Mouse (Mus musculus): ENCODE data around the gene Pnkd. TPM values are rescaled to one million over a fixed set of nuclear protein-coding genes. Genes with fewer than 3 reads are reported as not detected.

The Pnkd gene
- total and polyA plus RNA-seq, 2 experiments from 2014 or later, result 116 to 135 TPM

- peaks cover 35% of the 10 kb centered on the region for H3K36me3 ChIP-seq (ENCODE audit: insufficient read depth, low read length)
- no peak overlapping the region for H3K27ac ChIP-seq (ENCODE audit: low read depth, low read length)
- no peak overlapping the region for H3K4me2 ChIP-seq (ENCODE audit: low read depth, low read length, poor library complexity, severe bottlenecking)
- no peaks in the 10 kb centered on the region for H3K27me3 ChIP-seq (ENCODE audit: insufficient read depth, low read length)
- no peak for ATAC-seq (ENCODE audit: low FRiP score)
- no peak for TF ChIP-seq CTCF (IDR thresholded peaks at IDR 0.05)
- 85% methylated on average over 11 of the region's 11 CpGs for WGBS
- H3K9me3 ChIP-seq (ENCODE audit: low read length), result no peaks in the 10 kb centered on the region
- H3K9ac ChIP-seq (replicated peaks; ENCODE audit: low read length, poor library complexity, severe bottlenecking), result no peak overlapping the region
- 0 out of 2 replicates have a peak, but pooled peaks cover 9% of the 10 kb centered on the region for H3K4me1 ChIP-seq (ENCODE audit: insufficient read depth, low read length)
- DNase-seq (ENCODE audit: low spot score), result no peak
- no peak overlapping the region for H3K4me3 ChIP-seq (ENCODE audit: low read depth, low read length)
These were observed 7.7 kb downstream of the Pnkd start for GRCm38 (mm10) chr1:74292331-74293020.

- Histone ChIP-seq H3K4me2 (ENCODE audit: low read depth, low read length, poor library complexity, severe bottlenecking) (no peak overlapping the region), H3K27me3 (ENCODE audit: insufficient read depth, low read length) (no peaks in the 10 kb centered on the region), H3K36me3 (ENCODE audit: insufficient read depth, low read length) (peaks cover 33% of the 10 kb centered on the region), H3K9me3 (ENCODE audit: low read length) (no peaks in the 10 kb centered on the region), H3K9ac (replicated peaks; ENCODE audit: low read length, poor library complexity, severe bottlenecking) (no peak overlapping the region), H3K27ac (ENCODE audit: low read depth, low read length) (no peak overlapping the region), H3K4me1 (ENCODE audit: insufficient read depth, low read length) (0 out of 2 replicates have a peak, but pooled peaks cover 9% of the 10 kb centered on the region), H3K4me3 (ENCODE audit: low read depth, low read length) (no peak overlapping the region)
- no peak for TF ChIP-seq CTCF (IDR thresholded peaks at IDR 0.05)
- no peak for ATAC-seq (ENCODE audit: low FRiP score)
- peak; percentile 12 for DNase-seq (ENCODE audit: low spot score)
- 85% methylated on average over 8 of the region's 8 CpGs for WGBS
These were observed 8.7 kb downstream of the Pnkd start for GRCm38 (mm10) chr1:74293306-74293960.

- no peak overlapping the region for H3K9ac ChIP-seq (replicated peaks; ENCODE audit: low read length, poor library complexity, severe bottlenecking)
- H3K4me1 ChIP-seq (ENCODE audit: insufficient read depth, low read length), result 0 out of 2 replicates have a peak, but pooled peaks cover 9% of the 10 kb centered on the region
- peaks cover 30% of the 10 kb centered on the region for H3K36me3 ChIP-seq (ENCODE audit: insufficient read depth, low read length)
- no peak overlapping the region for H3K27ac ChIP-seq (ENCODE audit: low read depth, low read length)
- ATAC-seq (ENCODE audit: low FRiP score) (no peak), DNase-seq (ENCODE audit: low spot score) (no peak)
- no peak overlapping the region for H3K4me2 ChIP-seq (ENCODE audit: low read depth, low read length, poor library complexity, severe bottlenecking)
- 89% methylated on average over 3 of the region's 3 CpGs for WGBS
- TF ChIP-seq CTCF (IDR thresholded peaks at IDR 0.05), result no peak
- no peak overlapping the region for H3K4me3 ChIP-seq (ENCODE audit: low read depth, low read length)
- H3K9me3 ChIP-seq (ENCODE audit: low read length), result no peaks in the 10 kb centered on the region
- H3K27me3 ChIP-seq (ENCODE audit: insufficient read depth, low read length), result no peaks in the 10 kb centered on the region
These were observed 9.4 kb downstream of the Pnkd start for GRCm38 (mm10) chr1:74294090-74294643.

GRCm38 (mm10) chr1:74294733-74295455 is 10.2 kb downstream of the Pnkd start:
- Histone ChIP-seq H3K4me3 (ENCODE audit: low read depth, low read length) (no peak overlapping the region), H3K4me1 (ENCODE audit: insufficient read depth, low read length) (0 out of 2 replicates have a peak, but pooled peaks cover 9% of the 10 kb centered on the region), H3K36me3 (ENCODE audit: insufficient read depth, low read length) (peaks cover 28% of the 10 kb centered on the region), H3K27me3 (ENCODE audit: insufficient read depth, low read length) (no peaks in the 10 kb centered on the region), H3K9ac (replicated peaks; ENCODE audit: low read length, poor library complexity, severe bottlenecking) (no peak overlapping the region), H3K27ac (ENCODE audit: low read depth, low read length) (peak overlapping the region; percentile 68), H3K9me3 (ENCODE audit: low read length) (no peaks in the 10 kb centered on the region), H3K4me2 (ENCODE audit: low read depth, low read length, poor library complexity, severe bottlenecking) (no peak overlapping the region)
- no peak for TF ChIP-seq CTCF (IDR thresholded peaks at IDR 0.05)
- 92% methylated on average over 6 of the region's 6 CpGs for WGBS
- no peak for ATAC-seq (ENCODE audit: low FRiP score)
- DNase-seq (ENCODE audit: low spot score), result no peak

GRCm38 (mm10) chr1:74295456-74296171 is 10.9 kb downstream of the Pnkd start:
- peak overlapping the region; percentile 68 for H3K27ac ChIP-seq (ENCODE audit: low read depth, low read length)
- TF ChIP-seq CTCF (IDR thresholded peaks at IDR 0.05), result no peak
- 0 out of 2 replicates have a peak overlapping the region, but pooled peaks have one; percentile 0 for H3K4me2 ChIP-seq (ENCODE audit: low read depth, low read length, poor library complexity, severe bottlenecking)

More at GRCm38 (mm10) chr1:74295456-74296171, 10.9 kb downstream of the Pnkd start:
- H3K9me3 ChIP-seq (ENCODE audit: low read length), result no peaks in the 10 kb centered on the region
- peaks cover 22% of the 10 kb centered on the region for H3K36me3 ChIP-seq (ENCODE audit: insufficient read depth, low read length)
- no peaks in the 10 kb centered on the region for H3K27me3 ChIP-seq (ENCODE audit: insufficient read depth, low read length)
- 0 out of 2 replicates have a peak, but pooled peaks cover 9% of the 10 kb centered on the region for H3K4me1 ChIP-seq (ENCODE audit: insufficient read depth, low read length)
- ATAC-seq (ENCODE audit: low FRiP score) (peak; percentile 91), DNase-seq (ENCODE audit: low spot score) (peak; percentile 92)
- WGBS, result 14% methylated on average over 9 of the region's 9 CpGs
- H3K9ac ChIP-seq (replicated peaks; ENCODE audit: low read length, poor library complexity, severe bottlenecking), result no peak overlapping the region
- no peak overlapping the region for H3K4me3 ChIP-seq (ENCODE audit: low read depth, low read length)
